Mouse (Mus musculus): ENCODE data around the gene Zscan18.
A peak's percentile ranks its signal among the peaks of the same experiment; 100 is the strongest.
"Not testable (repeated sequence)": the region's sequence is repeated elsewhere in the genome, so short reads cannot be mapped to it uniquely, and the experiment has no call there.

Zscan18 gene

GRCm38 (mm10) chr7:12802866-12803726, at the start of gene Zscan18:
Gene Zscan18 (minus strand): TSS chr7:12803635.
- DNase-seq (ENCODE audit: extremely low spot score, low spot score), result peak; percentile 82

GRCm38 (mm10) chr7:12835779-12836178, 32.3 kb upstream of the Zscan18 start:
- DNase-seq (ENCODE audit: extremely low spot score, low spot score), result no peak

GRCm38 (mm10) chr7:12835193-12835671, 31.8 kb upstream of the Zscan18 start:
- DNase-seq (ENCODE audit: extremely low spot score, low spot score), result no peak

GRCm38 (mm10) chr7:12834162-12835120, 31.0 kb upstream of the Zscan18 start, which contains the start of gene Zfp110:
Gene Zfp110 (plus strand): TSS chr7:12834761.
- peak; percentile 89 for DNase-seq (ENCODE audit: extremely low spot score, low spot score)

GRCm38 (mm10) chr7:12818521-12819295, 15.3 kb upstream of the Zscan18 start, which contains the start of gene Zfp329:
Gene Zfp329 (minus strand): TSS chr7:12818858.
- DNase-seq (ENCODE audit: extremely low spot score, low spot score), result peak; percentile 92

GRCm38 (mm10) chr7:12815566-12815965, 12.1 kb upstream of the Zscan18 start:
- no peak for DNase-seq (ENCODE audit: extremely low spot score, low spot score)

- DNase-seq (ENCODE audit: extremely low spot score, low spot score), result no peak
Measured at GRCm38 (mm10) chr7:12803727-12804071, 264 bp upstream of the Zscan18 start.

- DNase-seq (ENCODE audit: extremely low spot score, low spot score), result no peak
Measured at GRCm38 (mm10) chr7:12799554-12799953, 3.9 kb downstream of the Zscan18 start.

- no peak for DNase-seq (ENCODE audit: extremely low spot score, low spot score)
Measured at GRCm38 (mm10) chr7:12797971-12798370, 5.5 kb downstream of the Zscan18 start.

- not testable (repeated sequence) for DNase-seq (ENCODE audit: extremely low spot score, low spot score)
Measured at GRCm38 (mm10) chr7:12792624-12793023, 10.8 kb downstream of the Zscan18 start.

- DNase-seq (ENCODE audit: extremely low spot score, low spot score), result no peak
Measured at GRCm38 (mm10) chr7:12788025-12788424, 15.4 kb downstream of the Zscan18 start.

- no peak for DNase-seq (ENCODE audit: extremely low spot score, low spot score)
Measured at GRCm38 (mm10) chr7:12787333-12787732, 16.1 kb downstream of the Zscan18 start.

GRCm38 (mm10) chr7:12780151-12780830, 23.1 kb downstream of the Zscan18 start:
- DNase-seq (ENCODE audit: extremely low spot score, low spot score), result peak; percentile 84

GRCm38 (mm10) chr7:12779782-12780150, 23.7 kb downstream of the Zscan18 start:
- no peak for DNase-seq (ENCODE audit: extremely low spot score, low spot score)

- DNase-seq (ENCODE audit: extremely low spot score, low spot score), result no peak
Measured at GRCm38 (mm10) chr7:12779141-12779540, 24.3 kb downstream of the Zscan18 start.

GRCm38 (mm10) chr7:12774606-12775005, 28.8 kb downstream of the Zscan18 start:
- no peak for DNase-seq (ENCODE audit: extremely low spot score, low spot score)

- DNase-seq (ENCODE audit: extremely low spot score, low spot score), result no peak
Measured at GRCm38 (mm10) chr7:12774111-12774510, 29.3 kb downstream of the Zscan18 start.

- DNase-seq (ENCODE audit: extremely low spot score, low spot score), result no peak
Measured at GRCm38 (mm10) chr7:12749431-12750198, 53.8 kb downstream of the Zscan18 start.

- DNase-seq (ENCODE audit: extremely low spot score, low spot score), result no peak
Measured at GRCm38 (mm10) chr7:12734904-12735303, 68.5 kb downstream of the Zscan18 start, which contains the start of gene Vmn2r56. Gene Vmn2r56 (minus strand): TSS chr7:12735004.
